Mouse (Mus musculus) ES-Bruce4 (cell line): Measurements from ENCODE around the gene Dagla.

Experiments used
- CTCF ChIP-seq: IDR thresholded peaks from one replicate; pipeline ENCODE4 v1.8.1; 2011; ENCODE audit warnings: low read depth, low read length
- EP300 ChIP-seq: IDR thresholded peaks from 2 replicates; pipeline ENCODE4 v1.6.1; 2011; ENCODE audit warnings: low read depth, low read length; ENCODE audit not compliant: insufficient read depth
- POLR2A ChIP-seq: IDR thresholded peaks from one replicate; pipeline ENCODE4 v1.8.1; 2011; ENCODE audit warnings: low read length; ENCODE audit not compliant: insufficient read depth

GRCm38 (mm10) chr19:10302852-10303251 lies 1.8 kb downstream of the Dagla start:
- TF ChIP-seq POLR2A: no peak
- TF ChIP-seq CTCF: no peak
- no peak for TF ChIP-seq EP300
